Mouse (Mus musculus): ENCODE results near the gene Fitm2.
"Not testable (repeated sequence)": the region's sequence is repeated elsewhere in the genome, so short reads cannot be mapped to it uniquely, and the experiment has no call there.

- TF ChIP-seq POLR2A (IDR thresholded peaks at IDR 0.05; ENCODE audit: control insufficient read depth in 1 of 2, insufficient read depth in 1 of 2, low read depth in 1 of 2, low read length in 2 of 2, poor library complexity in 1 of 2); MAX (IDR thresholded peaks at IDR 0.05; ENCODE audit: low read length); TCF12 (IDR thresholded peaks at IDR 0.05; ENCODE audit: low read depth, low read length); CTCF (IDR thresholded peaks at IDR 0.05 in 2 of 3, conservative IDR thresholded peaks at IDR 0.05 in 1 of 3; ENCODE audit: control insufficient read depth in 1 of 3, insufficient read depth in 1 of 3, low read depth in 2 of 3, low read length in 3 of 3, poor library complexity in 1 of 3, severe bottlenecking in 1 of 3): not testable (repeated sequence)
Measured at GRCm38 (mm10) chr2:163461307-163461706, 11.1 kb downstream of the Fitm2 start.
